ENCODE assay signal across 13 mouse cellular contexts in the genomic region with DNA sequence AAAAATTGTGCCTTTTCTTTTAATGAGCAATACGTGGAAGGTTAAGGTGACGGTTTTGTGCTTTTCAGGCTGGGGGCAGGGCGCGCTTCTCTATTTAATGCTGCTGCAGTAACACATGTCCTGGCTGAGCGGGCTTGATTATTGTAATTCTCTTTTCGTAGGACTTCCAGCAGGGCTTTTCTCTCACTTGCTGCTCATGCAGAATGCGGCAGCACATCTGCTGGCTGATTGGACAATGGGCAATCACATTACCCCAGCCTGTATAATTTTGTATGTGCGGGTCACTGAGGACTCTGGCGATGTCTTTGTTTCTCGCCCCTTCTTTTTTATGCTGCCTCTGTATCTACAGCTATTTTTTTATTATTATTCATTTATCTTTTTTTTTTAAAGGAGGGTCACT.
A peak's percentile ranks its signal among the peaks of the same experiment; 100 is the strongest.
DNase-seq lines count a peak whose midpoint lies in the region; ATAC-seq and TF ChIP-seq lines count a peak whose summit lies in the region.
"Had no signal": no experiment of that assay in that cellular context is flagged by ENCODE, and none has a peak within 500 bp of the region (broad histone marks: within the 10 kb centered on the region; RNA-seq: fewer than 3 reads in every experiment).

No protein-coding gene starts in this region.

- no peak for TF ChIP-seq POLR2A in thymus, adult 2 months (IDR thresholded peaks at IDR 0.05; ENCODE audit: control insufficient read depth, extremely low read depth, insufficient read depth, low read length, poor library complexity)

- H3K9ac ChIP-seq in forebrain, embryonic 14.5 days (ENCODE audit: low read length), result no peak overlapping the region
- H3K9ac ChIP-seq in hindbrain, postnatal 0 days (replicated peaks; ENCODE audit: low read length), result no peak overlapping the region
- no peak overlapping the region for H3K9ac ChIP-seq in neural tube, embryonic 13.5 days
- no peak overlapping the region for H3K9ac ChIP-seq in intestine, embryonic 16.5 days (ENCODE audit: low read depth, low read length)
- H3K9ac ChIP-seq: heart, embryonic 13.5 days; limb, embryonic 15.5 days had no signal

- 0 out of 2 replicates have a peak overlapping the region, but pooled peaks have one; percentile 3 for H3K4me2 ChIP-seq in forebrain, embryonic 14.5 days (ENCODE audit: low read length)
- H3K4me2 ChIP-seq in hindbrain, postnatal 0 days (ENCODE audit: low read depth, low read length), result peak overlapping the region; percentile 46
- H3K4me2 ChIP-seq in neural tube, embryonic 13.5 days, result no peak overlapping the region
- no peak overlapping the region for H3K4me2 ChIP-seq in intestine, embryonic 16.5 days (ENCODE audit: low read depth, low read length)
- H3K4me2 ChIP-seq: heart, embryonic 13.5 days; limb, embryonic 15.5 days had no signal

- peak; percentile 20 to 33 for DNase-seq in cerebellum, postnatal 10 days
- DNase-seq in forebrain, embryonic 14.5 days (ENCODE audit: low spot score), result peak; percentile 84
- DNase-seq in hindbrain, postnatal 0 days (ENCODE audit: low spot score), result peak; percentile 78
- DNase-seq in thymus, adult 2 months, result no peak
- DNase-seq in left cerebral cortex, adult 8-10 months (ENCODE audit: low spot score in 2 of 2), result no peak
- DNase-seq: gastrocnemius, postnatal 25 days; kidney, postnatal 4 days had no signal

- TF ChIP-seq CTCF in hindbrain, postnatal 0 days (IDR thresholded peaks at IDR 0.05; ENCODE audit: low read depth), result peak; percentile 13; the same call in 1 of the 2 replicates
- no peak for TF ChIP-seq CTCF in thymus, adult 2 months (IDR thresholded peaks at IDR 0.05; ENCODE audit: borderline replicate concordance, control insufficient read depth, extremely low read depth, insufficient read depth, low read length, poor library complexity)

- H3K4me1 ChIP-seq in forebrain, embryonic 14.5 days (ENCODE audit: control insufficient read depth, insufficient read depth, low read length), result 0 out of 2 replicates have a peak, but pooled peaks cover 3% of the 10 kb centered on the region
- H3K4me1 ChIP-seq in hindbrain, postnatal 0 days (ENCODE audit: insufficient read depth, low read length), result no peaks in the 10 kb centered on the region
- H3K4me1 ChIP-seq in neural tube, embryonic 13.5 days (replicated peaks), result peaks cover 8% of the 10 kb centered on the region; the same call in 1 of the 2 replicates
- H3K4me1 ChIP-seq in thymus, adult 2 months (replicated peaks; ENCODE audit: control insufficient read depth, insufficient read depth, low read length), result no peaks in the 10 kb centered on the region
- no peaks in the 10 kb centered on the region for H3K4me1 ChIP-seq in intestine, embryonic 16.5 days (ENCODE audit: control insufficient read depth, insufficient read depth, low read length)
- H3K4me1 ChIP-seq: heart, embryonic 13.5 days; limb, embryonic 15.5 days had no signal

- H3K4me3 ChIP-seq in forebrain, embryonic 14.5 days (ENCODE audit: low read depth, low read length), result no peak overlapping the region; the same call in 1 of the 2 replicates
- H3K4me3 ChIP-seq in hindbrain, postnatal 0 days (ENCODE audit: low read length), result no peak overlapping the region
- no peak overlapping the region for H3K4me3 ChIP-seq in neural tube, embryonic 13.5 days
- no peak overlapping the region for H3K4me3 ChIP-seq in thymus, adult 2 months (ENCODE audit: control insufficient read depth, insufficient read depth, low read length)
- H3K4me3 ChIP-seq in intestine, embryonic 16.5 days (ENCODE audit: low read length), result no peak overlapping the region
- H3K4me3 ChIP-seq: heart, embryonic 13.5 days; limb, embryonic 15.5 days had no signal

- no peaks in the 10 kb centered on the region for H3K36me3 ChIP-seq in forebrain, embryonic 14.5 days (ENCODE audit: control insufficient read depth, insufficient read depth, low read length)
- H3K36me3 ChIP-seq in hindbrain, postnatal 0 days (ENCODE audit: insufficient read depth, low read length), result no peaks in the 10 kb centered on the region
- no peaks in the 10 kb centered on the region for H3K36me3 ChIP-seq in neural tube, embryonic 13.5 days
- no peaks in the 10 kb centered on the region for H3K36me3 ChIP-seq in thymus, adult 2 months (ENCODE audit: control insufficient read depth, insufficient read depth, low read length)
- no peaks in the 10 kb centered on the region for H3K36me3 ChIP-seq in intestine, embryonic 16.5 days (ENCODE audit: control insufficient read depth, insufficient read depth, low read length)
- H3K36me3 ChIP-seq: heart, embryonic 13.5 days; limb, embryonic 15.5 days had no signal

- H3K27me3 ChIP-seq in forebrain, embryonic 14.5 days (replicated peaks; ENCODE audit: control insufficient read depth, insufficient read depth, low read length), result no peaks in the 10 kb centered on the region
- H3K27me3 ChIP-seq in hindbrain, postnatal 0 days (ENCODE audit: insufficient read depth, low read length), result no peaks in the 10 kb centered on the region
- H3K27me3 ChIP-seq in neural tube, embryonic 13.5 days, result no peaks in the 10 kb centered on the region
- H3K27me3 ChIP-seq in thymus, adult 2 months (ENCODE audit: control insufficient read depth, insufficient read depth, low read length), result no peaks in the 10 kb centered on the region
- H3K27me3 ChIP-seq in intestine, embryonic 16.5 days (replicated peaks; ENCODE audit: control insufficient read depth, insufficient read depth, low read length), result no peaks in the 10 kb centered on the region
- H3K27me3 ChIP-seq: heart, embryonic 13.5 days; limb, embryonic 15.5 days had no signal

- no peak overlapping the region for H3K27ac ChIP-seq in forebrain, embryonic 14.5 days (ENCODE audit: low read depth, low read length)
- H3K27ac ChIP-seq in hindbrain, postnatal 0 days, result no peak overlapping the region
- H3K27ac ChIP-seq in neural tube, embryonic 13.5 days (replicated peaks), result peak overlapping the region; percentile 71
- no peak overlapping the region for H3K27ac ChIP-seq in thymus, adult 2 months (ENCODE audit: control insufficient read depth, insufficient read depth, low read length)
- no peak overlapping the region for H3K27ac ChIP-seq in intestine, embryonic 16.5 days (ENCODE audit: low read length)
- H3K27ac ChIP-seq: heart, embryonic 13.5 days; limb, embryonic 15.5 days had no signal

- H3K9me3 ChIP-seq in forebrain, embryonic 14.5 days (replicated peaks; ENCODE audit: control insufficient read depth, low read length), result no peaks in the 10 kb centered on the region
- H3K9me3 ChIP-seq in hindbrain, postnatal 0 days (ENCODE audit: low read length), result no peaks in the 10 kb centered on the region
- H3K9me3 ChIP-seq in neural tube, embryonic 13.5 days, result no peaks in the 10 kb centered on the region
- no peaks in the 10 kb centered on the region for H3K9me3 ChIP-seq in intestine, embryonic 16.5 days (ENCODE audit: control insufficient read depth, low read length)
- H3K9me3 ChIP-seq: heart, embryonic 13.5 days; limb, embryonic 15.5 days had no signal

- 21% methylated on average over 10 of the region's 10 CpGs for WGBS in forebrain, embryonic 14.5 days
- 18% methylated on average over 10 of the region's 10 CpGs for WGBS in hindbrain, postnatal 0 days
- WGBS in neural tube, embryonic 13.5 days, result 28% methylated on average over 10 of the region's 10 CpGs
- WGBS in thymus, adult 2 months, result 97% methylated on average over 10 of the region's 10 CpGs
- 86% methylated on average over 10 of the region's 10 CpGs for WGBS in intestine, embryonic 16.5 days

- ATAC-seq in cerebellum, adult (ENCODE audit: insufficient number of reproducible peaks, low FRiP score, low TSS enrichment), result no peak
- ATAC-seq in forebrain, embryonic 14.5 days, result peak; percentile 95
- peak; percentile 85 for ATAC-seq in hindbrain, postnatal 0 days
- peak; percentile 89 for ATAC-seq in neural tube, embryonic 13.5 days (ENCODE audit: low read depth)
- ATAC-seq in intestine, embryonic 16.5 days, result no peak
- ATAC-seq: Patski had no signal

Comparison
In these comparisons a context has a peak if more than half of its experiments do, and no peak if none do; other contexts are left out.
1. DNase-seq: peak in cerebellum, postnatal 10 days (2 of 2), forebrain, embryonic 14.5 days (single experiment) and hindbrain, postnatal 0 days (single experiment); none in thymus, adult 2 months (single experiment) and left cerebral cortex, adult 8-10 months (0 of 2).
2. ATAC-seq: peak in forebrain, embryonic 14.5 days (single experiment), hindbrain, postnatal 0 days (single experiment) and neural tube, embryonic 13.5 days (single experiment); none in cerebellum, adult (single experiment) and intestine, embryonic 16.5 days (single experiment).
3. H3K4me2 ChIP-seq: peak in forebrain, embryonic 14.5 days (single experiment) and hindbrain, postnatal 0 days (single experiment); none in neural tube, embryonic 13.5 days (single experiment) and intestine, embryonic 16.5 days (single experiment).